Mouse (Mus musculus) ES-E14 (cell line): ENCODE measurements at regions not wholly inside any gene's neighbourhood (a gene's known extent, or its start where the extent isn't known, plus 50 kb on each side); places are given as distances from the start of the nearest gene placed in this dataset.

Experiments used
- DNase-seq: peaks from one replicate; pipeline ENCODE4 v3.0.0-alpha.2; 2013; ENCODE audit warnings: low read depth, low spot score
- H3K27ac ChIP-seq: 2 replicates; pipeline ENCODE4 v1.5.1; 2012; ENCODE audit warnings: low read depth, mild to moderate bottlenecking, low read length, moderate library complexity, mixed read lengths; ENCODE audit not compliant: poor library complexity, insufficient read depth, severe bottlenecking
- H3K36me3 ChIP-seq: 2 replicates; pipeline ENCODE4 v1.6.1; 2012; ENCODE audit warnings: mild to moderate bottlenecking, low read length, moderate library complexity, mixed read lengths; ENCODE audit not compliant: control insufficient read depth, poor library complexity, insufficient read depth, severe bottlenecking
- H3K4me1 ChIP-seq, 2 experiments: fragments of 150-350 bp in 1 of 2; sonication (generic) in 1 of 2; 2 replicates each; pipeline ENCODE4 v1.6.1; 2012; ENCODE audit warnings: low read length in 2 of 2, mild to moderate bottlenecking in 1 of 2, mixed read lengths in 1 of 2; ENCODE audit not compliant: control insufficient read depth in 2 of 2, insufficient read depth in 2 of 2, poor library complexity in 1 of 2
- H3K4me3 ChIP-seq, 2 experiments: fragments of 150-350 bp in 1 of 2; sonication (generic) in 1 of 2; 2 replicates each; pipeline ENCODE4 v1.5.1; 2012; ENCODE audit warnings: low read length in 2 of 2, low read depth in 1 of 2, mild to moderate bottlenecking in 1 of 2, mixed read lengths in 1 of 2; ENCODE audit not compliant: insufficient read depth in 1 of 2, poor library complexity in 1 of 2, severe bottlenecking in 1 of 2
- H3K9ac ChIP-seq: 2 replicates; pipeline ENCODE4 v1.6.1; 2012; ENCODE audit warnings: low read depth, mild to moderate bottlenecking, low read length, mixed read lengths; ENCODE audit not compliant: poor library complexity, insufficient read depth, severe bottlenecking
- H3K9me3 ChIP-seq: fragments of 150-350 bp; sonication (generic); 2 replicates; pipeline ENCODE4 v1.6.1; 2012; ENCODE audit warnings: low read depth, mild to moderate bottlenecking, low read length; ENCODE audit not compliant: control insufficient read depth, insufficient read depth
- CHD2 ChIP-seq: IDR thresholded peaks from 2 replicates; pipeline ENCODE4 v1.6.1; 2014; ENCODE audit warnings: mild to moderate bottlenecking, low read depth, low read length, inconsistent platforms
- HCFC1 ChIP-seq: IDR thresholded peaks from 2 replicates; pipeline ENCODE4 v1.6.1; 2012; ENCODE audit warnings: low read length, inconsistent platforms, borderline replicate concordance; ENCODE audit not compliant: insufficient read depth
- MAFK ChIP-seq: IDR thresholded peaks from 2 replicates; pipeline ENCODE4 v1.6.1; 2014; ENCODE audit warnings: mild to moderate bottlenecking, low read depth, low read length, inconsistent platforms; ENCODE audit not compliant: insufficient read depth
- ZC3H11A ChIP-seq: IDR thresholded peaks from 2 replicates; pipeline ENCODE4 v1.6.1; 2012; ENCODE audit warnings: low read depth, mild to moderate bottlenecking, inconsistent platforms, low read length, borderline replicate concordance
- ZNF384 ChIP-seq: IDR thresholded peaks from 2 replicates; pipeline ENCODE4 v1.6.1; 2012; ENCODE audit warnings: low read depth, low read length, inconsistent platforms
- in situ Hi-C, 2 experiments: fragments of 600-800 bp; cut with MboI; formaldehyde crosslinking; loops; one replicate each; pipeline ENCODE4 v1.15.1; 2025; ENCODE audit warnings: low sequenced_read_pairs in 2 of 2, inconsistent platforms in 1 of 2; ENCODE audit not compliant: unreplicated experiment in 2 of 2

DNA sequence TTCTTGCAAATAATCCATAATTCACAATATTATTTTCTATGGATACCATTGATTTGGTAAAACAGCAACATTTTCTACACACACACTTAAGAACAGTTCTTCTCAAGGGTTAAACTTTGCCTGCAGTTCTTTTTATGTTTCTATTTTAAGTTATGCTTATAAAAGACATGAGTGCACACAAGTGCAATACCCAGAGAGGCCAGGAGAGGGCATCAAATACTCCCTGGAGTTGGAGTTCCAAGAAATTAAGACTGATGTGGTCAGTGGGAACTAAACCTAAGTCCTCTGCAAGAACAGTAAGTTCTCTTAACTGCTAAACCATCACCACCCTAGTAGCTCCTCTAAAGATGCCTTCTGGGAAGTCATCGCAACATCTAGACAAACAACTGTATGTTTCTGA is 570.5 kb upstream of the Tmem132c start:
- Histone ChIP-seq H3K9me3 (no peaks in the 10 kb centered on the region), H3K36me3 (no peaks in the 10 kb centered on the region), H3K27ac (no peak overlapping the region), H3K4me1 (no peaks in the 10 kb centered on the region), H3K9ac (no peak overlapping the region), H3K4me3 (no peak overlapping the region)
- TF ChIP-seq HCFC1 (no peak), MAFK (no peak), ZC3H11A (no peak), CHD2 (no peak), ZNF384 (no peak)
- in situ Hi-C loops = no loop called here
- peak; percentile 52 for DNase-seq

GRCm38 (mm10) chr5:126680262-126680661 is 561.3 kb upstream of the Tmem132c start:
- TF ChIP-seq ZC3H11A (no peak), MAFK (no peak), CHD2 (no peak)
- in situ Hi-C loops = no loop called here
- Histone ChIP-seq H3K9ac (no peak overlapping the region), H3K9me3 (no peaks in the 10 kb centered on the region), H3K36me3 (no peaks in the 10 kb centered on the region), H3K27ac (no peak overlapping the region), H3K4me1 (no peaks in the 10 kb centered on the region), H3K4me3 (no peak overlapping the region)
- no peak for DNase-seq

GRCm38 (mm10) chr5:126699314-126699713 is 542.3 kb upstream of the Tmem132c start:
- Histone ChIP-seq H3K36me3 (no peaks in the 10 kb centered on the region), H3K9ac (no peak overlapping the region), H3K27ac (no peak overlapping the region), H3K9me3 (no peaks in the 10 kb centered on the region), H3K4me3 (no peak overlapping the region), H3K4me1 (no peaks in the 10 kb centered on the region)
- peak; percentile 16 for DNase-seq
- in situ Hi-C loops = no loop called here
- TF ChIP-seq CHD2 (no peak), MAFK (no peak), ZC3H11A (no peak), ZNF384 (no peak), HCFC1 (no peak)

GRCm38 (mm10) chr5:126703516-126704282 is 537.9 kb upstream of the Tmem132c start:
- no peak overlapping the region for H3K4me3 ChIP-seq
- no peaks in the 10 kb centered on the region for H3K36me3 ChIP-seq
- in situ Hi-C loops = no loop called here
- no peaks in the 10 kb centered on the region for H3K4me1 ChIP-seq
- H3K9me3 ChIP-seq = no peaks in the 10 kb centered on the region
- no peak overlapping the region for H3K9ac ChIP-seq
- no peak for TF ChIP-seq CHD2
- no peak for TF ChIP-seq ZNF384
- no peak for TF ChIP-seq HCFC1
- no peak for DNase-seq
- H3K27ac ChIP-seq = no peak overlapping the region

DNA sequence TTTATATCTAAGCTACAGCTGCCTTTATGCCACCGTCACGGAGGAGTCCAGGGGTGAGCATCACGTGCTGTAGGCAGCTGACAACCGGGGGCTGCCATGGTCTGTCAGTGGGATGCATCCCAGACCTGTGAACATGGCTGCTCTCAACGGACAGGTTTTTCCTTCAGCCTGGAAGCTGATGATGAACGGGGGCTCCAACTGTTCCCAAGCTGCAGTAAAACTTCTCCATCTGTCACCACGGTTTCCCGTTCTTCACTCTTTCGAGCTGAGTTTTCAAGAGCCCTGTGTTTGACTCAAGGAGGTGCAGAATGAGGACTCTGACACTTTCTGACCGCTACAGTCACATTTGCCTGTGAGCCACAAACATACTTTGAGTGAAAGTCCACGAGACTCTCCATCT is 535.7 kb upstream of the Tmem132c start:
- Histone ChIP-seq H3K36me3 (no peaks in the 10 kb centered on the region), H3K9ac (no peak overlapping the region), H3K4me1 (no peaks in the 10 kb centered on the region), H3K27ac (no peak overlapping the region), H3K9me3 (no peaks in the 10 kb centered on the region), H3K4me3 (no peak overlapping the region)
- TF ChIP-seq MAFK (no peak), ZNF384 (no peak), HCFC1 (no peak), ZC3H11A (no peak), CHD2 (no peak)
- no peak for DNase-seq
- in situ Hi-C loops = no loop called here
